ENCODE assay signal across 16 mouse cellular contexts in genomic region chr1:186673166-186673565, GRCm38 (mm10). TPM values are rescaled to one million over a fixed set of nuclear protein-coding genes. Genes with fewer than 3 reads are reported as not detected.
"Had no signal": no experiment of that assay in that cellular context is flagged by ENCODE, and none has a peak within 500 bp of the region (broad histone marks: within the 10 kb centered on the region; RNA-seq: fewer than 3 reads in every experiment).

No protein-coding gene starts in this region.

- ATAC-seq: liver, postnatal 0 days; midbrain, embryonic 13.5 days; midbrain, embryonic 15.5 days had no signal

- H3K4me3 ChIP-seq: megakaryocyte, embryonic 14.5 days; midbrain, embryonic 13.5 days; midbrain, embryonic 15.5 days; neural tube, embryonic 12.5 days; stomach, embryonic 15.5 days had no signal

- H3K27me3 ChIP-seq: megakaryocyte, embryonic 14.5 days; midbrain, embryonic 13.5 days; midbrain, embryonic 15.5 days; neural tube, embryonic 12.5 days; stomach, embryonic 15.5 days had no signal

- H3K9ac ChIP-seq: liver, postnatal 0 days; midbrain, embryonic 13.5 days; midbrain, embryonic 15.5 days; neural tube, embryonic 12.5 days; stomach, embryonic 15.5 days had no signal

- H3K4me1 ChIP-seq: megakaryocyte, embryonic 14.5 days; midbrain, embryonic 15.5 days; stomach, embryonic 15.5 days had no signal

- H3K9me3 ChIP-seq: midbrain, embryonic 13.5 days; midbrain, embryonic 15.5 days; neural tube, embryonic 12.5 days; stomach, embryonic 15.5 days had no signal

- H3K36me3 ChIP-seq: midbrain, embryonic 13.5 days; midbrain, embryonic 15.5 days; neural tube, embryonic 12.5 days; stomach, embryonic 15.5 days had no signal

- H3K4me2 ChIP-seq: midbrain, embryonic 11.5 days; midbrain, embryonic 13.5 days; midbrain, embryonic 15.5 days; neural tube, embryonic 12.5 days; stomach, embryonic 15.5 days had no signal

- H3K27ac ChIP-seq: macrophage; midbrain, embryonic 13.5 days; midbrain, embryonic 15.5 days; neural tube, embryonic 12.5 days; stomach, embryonic 15.5 days; stomach, postnatal 0 days had no signal

- DNase-seq: liver, postnatal 0 days; lung, adult 2 months; lung, postnatal 10 days; right cerebral cortex, postnatal 14 days; thymus, adult 2 months; thymus, postnatal 25 days; thymus, postnatal 4 days had no signal

RNA-seq across cellular contexts. Expression of gene Tgfb2, which starts 32.6 kb away (rescaled TPM):
- total RNA-seq: neutrophil, adult 5-6 weeks had no signal
